Mouse (Mus musculus) liver, embryonic 15.5 days (tissue): ENCODE results near the gene Fanca. TPM values are rescaled to one million over a fixed set of nuclear protein-coding genes. Genes with fewer than 3 reads are reported as not detected.
"Not testable (repeated sequence)": the region's sequence is repeated elsewhere in the genome, so short reads cannot be mapped to it uniquely, and the experiment has no call there.

Experiments
- ATAC-seq: fragments of 200-750 bp; cut with Nextera tagmentation; 2 replicates; pipeline ENCODE4 v1.8.0; 2017; ENCODE audit warnings: moderate number of reproducible peaks, mild to moderate bottlenecking, moderate library complexity; ENCODE audit not compliant: insufficient read depth
- H3K27ac ChIP-seq: fragments of 300-500 bp; sonication (generic); replicated peaks from 2 replicates; pipeline ENCODE4 v1.5.1; 2015; ENCODE audit warnings: mild to moderate bottlenecking, inconsistent platforms
- H3K27me3 ChIP-seq: fragments of 300-500 bp; sonication (generic); 2 replicates; pipeline ENCODE4 v1.6.1; 2015; ENCODE audit warnings: mild to moderate bottlenecking, inconsistent platforms
- H3K36me3 ChIP-seq: fragments of 300-500 bp; sonication (generic); replicated peaks from 2 replicates; pipeline ENCODE4 v1.6.1; 2015; ENCODE audit warnings: moderate library complexity, mild to moderate bottlenecking, inconsistent platforms
- H3K4me1 ChIP-seq: fragments of 300-500 bp; sonication (generic); replicated peaks from 2 replicates; pipeline ENCODE4 v1.6.1; 2015; ENCODE audit warnings: inconsistent platforms
- H3K4me2 ChIP-seq: fragments of 300-500 bp; sonication (generic); 2 replicates; pipeline ENCODE4 v1.6.1; 2015; ENCODE audit warnings: moderate library complexity, mild to moderate bottlenecking, inconsistent platforms
- H3K4me3 ChIP-seq: fragments of 300-500 bp; sonication (generic); replicated peaks from 2 replicates; pipeline ENCODE4 v1.5.1; 2015; ENCODE audit warnings: mild to moderate bottlenecking, inconsistent platforms
- H3K9ac ChIP-seq: fragments of 300-500 bp; sonication (generic); 2 replicates; pipeline ENCODE4 v1.6.1; 2015; ENCODE audit warnings: moderate library complexity, mild to moderate bottlenecking, inconsistent platforms
- H3K9me3 ChIP-seq: fragments of 300-500 bp; sonication (generic); replicated peaks from 2 replicates; pipeline ENCODE4 v1.6.1; 2016; ENCODE audit warnings: inconsistent platforms
- WGBS: fragments of 180-500 bp; shearing (Covaris S2); methylation state at CpG from one replicate; pipeline ENCODE4 v1.1.7; 2015; ENCODE audit warnings: mixed read lengths; ENCODE audit not compliant: insufficient replicate concordance; 5-methylcytosine and 5-hydroxymethylcytosine counted together
- polyA plus RNA-seq: library from polyadenylated mRNA; unstranded; fragments of >200 nt; fragmentation: Nextera tagmentation; extraction: Ambion mirVana; gene quantifications from 2 replicates; pipeline ENCODE4 v1.2.1, GENCODE M21; 2015

Gene Fanca
- polyA plus RNA-seq, 1 experiment from 2014 or later, result 16.7 TPM

DNA sequence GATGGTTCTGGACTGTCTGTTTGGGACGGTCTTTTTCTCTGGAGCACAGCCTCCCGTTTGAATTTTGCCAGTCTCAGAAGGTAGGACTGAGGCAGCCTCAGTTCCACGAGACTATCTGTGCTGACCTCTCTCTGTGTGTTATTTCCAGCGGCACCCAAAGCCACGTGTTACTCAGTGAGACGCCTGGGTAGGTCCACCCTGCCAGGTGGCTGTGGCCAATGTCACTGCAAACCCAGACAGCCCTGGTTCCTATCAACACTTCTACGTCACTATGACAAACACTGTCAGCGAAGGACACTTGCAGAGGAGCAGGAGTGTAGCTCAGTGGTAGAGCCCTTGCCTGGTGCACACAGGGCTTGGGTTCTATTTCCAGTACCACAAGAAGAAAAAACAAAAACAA is 26.7 kb downstream of the Fanca start:
- no peak for ATAC-seq
- no peak overlapping the region for H3K4me3 ChIP-seq
- WGBS, result 79% methylated on average over 8 of the region's 8 CpGs
- H3K27me3 ChIP-seq, result no peaks in the 10 kb centered on the region
- no peaks in the 10 kb centered on the region for H3K9me3 ChIP-seq
- no peak overlapping the region for H3K27ac ChIP-seq
- no peak overlapping the region for H3K9ac ChIP-seq
- no peak overlapping the region for H3K4me2 ChIP-seq
- no peaks in the 10 kb centered on the region for H3K4me1 ChIP-seq
- peaks cover 68% of the 10 kb centered on the region for H3K36me3 ChIP-seq

DNA sequence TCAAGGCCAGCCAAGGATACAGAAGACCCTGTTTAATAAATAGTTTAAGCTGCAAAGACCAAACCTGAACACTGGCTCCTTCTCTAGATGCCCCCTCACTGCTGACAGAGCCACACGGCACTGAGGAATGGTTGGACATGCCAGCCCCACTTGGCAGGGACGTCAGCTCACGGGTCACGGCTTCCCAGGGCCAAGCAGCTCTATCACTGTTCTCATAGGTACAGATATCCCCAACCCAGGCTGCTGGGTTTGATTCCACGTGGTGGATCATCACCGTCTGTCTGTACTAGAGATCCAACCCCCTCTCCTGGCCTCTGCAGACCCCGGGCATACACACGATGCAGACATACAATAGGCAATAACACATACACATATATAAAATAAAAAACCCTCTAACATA is 27.7 kb downstream of the Fanca start:
- ATAC-seq, result no peak
- no peak overlapping the region for H3K4me2 ChIP-seq
- 81% methylated on average over 8 of the region's 8 CpGs for WGBS
- H3K27me3 ChIP-seq, result no peaks in the 10 kb centered on the region
- no peak overlapping the region for H3K27ac ChIP-seq
- no peak overlapping the region for H3K4me3 ChIP-seq
- H3K9ac ChIP-seq, result no peak overlapping the region
- H3K36me3 ChIP-seq, result peaks cover 65% of the 10 kb centered on the region
- H3K9me3 ChIP-seq, result no peaks in the 10 kb centered on the region
- H3K4me1 ChIP-seq, result no peaks in the 10 kb centered on the region

DNA sequence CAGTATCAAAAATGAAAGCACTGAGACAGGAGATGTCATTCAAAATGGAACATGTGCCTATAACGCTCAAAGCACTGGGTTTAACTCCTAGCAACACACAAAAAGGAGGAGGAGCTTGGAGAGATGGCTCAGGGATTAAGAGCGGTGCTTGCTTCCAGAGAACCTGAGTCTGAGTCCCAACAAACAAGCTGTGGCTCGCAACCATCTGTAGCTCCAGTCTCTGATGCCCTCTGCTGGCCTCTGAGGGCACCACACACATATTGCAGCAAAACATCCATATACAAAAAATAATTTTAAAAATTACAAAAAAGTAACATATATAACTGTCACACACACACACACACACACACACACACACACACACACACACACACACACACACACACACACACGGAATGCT is 28.2 kb downstream of the Fanca start:
- Histone ChIP-seq H3K4me1 (no peaks in the 10 kb centered on the region), H3K4me3 (no peak overlapping the region), H3K9me3 (no peaks in the 10 kb centered on the region), H3K4me2 (no peak overlapping the region), H3K36me3 (peaks cover 65% of the 10 kb centered on the region), H3K27ac (no peak overlapping the region), H3K27me3 (no peaks in the 10 kb centered on the region), H3K9ac (no peak overlapping the region)
- ATAC-seq, result no peak
- WGBS, result 73% methylated on average over 4 of the region's 4 CpGs

DNA sequence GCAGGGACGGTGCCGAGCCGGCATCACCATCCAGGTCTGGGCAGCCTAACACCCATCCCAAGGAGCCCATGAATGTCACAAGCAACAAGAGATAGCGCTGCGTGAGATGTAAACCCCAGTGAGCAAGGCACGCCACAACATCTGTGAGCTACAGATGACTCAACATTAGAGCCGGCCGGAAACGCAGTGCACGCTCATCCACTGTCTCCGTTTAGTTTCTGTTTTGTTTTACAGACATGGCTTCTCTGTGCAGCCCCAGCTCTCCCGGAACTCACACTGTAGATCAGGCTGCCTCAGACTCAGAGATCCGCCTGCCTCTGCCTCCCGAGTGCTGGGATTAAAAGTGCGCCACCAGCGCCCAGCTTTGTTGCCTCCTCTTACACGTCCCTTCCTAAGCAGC is 31.0 kb downstream of the Fanca start:
- Histone ChIP-seq H3K27ac (no peak overlapping the region), H3K9ac (no peak overlapping the region), H3K4me1 (no peaks in the 10 kb centered on the region; the same call in 1 of the 2 replicates), H3K36me3 (peaks cover 59% of the 10 kb centered on the region), H3K9me3 (no peaks in the 10 kb centered on the region), H3K4me2 (no peak overlapping the region), H3K27me3 (no peaks in the 10 kb centered on the region), H3K4me3 (no peak overlapping the region)
- ATAC-seq, result no peak
- WGBS, result 84% methylated on average over 17 of the region's 17 CpGs

DNA sequence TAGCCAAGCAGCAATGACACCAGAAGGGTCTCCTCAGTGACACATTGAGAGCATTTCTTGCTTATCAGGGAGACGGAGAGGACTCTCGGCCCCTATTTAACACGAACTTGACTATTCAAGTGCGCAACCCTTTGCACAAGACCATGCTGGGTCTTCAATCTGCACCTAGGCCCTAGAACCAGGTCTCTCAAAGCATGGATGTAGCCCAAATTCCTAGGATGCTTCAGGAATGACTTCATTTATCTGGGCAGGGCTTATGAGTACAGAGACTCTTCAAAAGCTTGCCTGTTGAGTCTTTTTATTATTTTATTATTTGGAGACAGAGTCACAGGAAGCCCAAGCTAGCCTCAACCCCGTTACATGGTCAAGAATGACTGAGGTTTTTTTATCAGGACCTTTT is 33.9 kb downstream of the Fanca start:
- no peaks in the 10 kb centered on the region; the same call in 1 of the 2 replicates for H3K4me1 ChIP-seq
- no peak overlapping the region for H3K4me3 ChIP-seq
- peaks cover 58% of the 10 kb centered on the region for H3K36me3 ChIP-seq
- no peaks in the 10 kb centered on the region for H3K9me3 ChIP-seq
- 77% methylated on average over 5 of the region's 5 CpGs for WGBS
- ATAC-seq, result no peak
- no peaks in the 10 kb centered on the region for H3K27me3 ChIP-seq
- no peak overlapping the region for H3K27ac ChIP-seq
- no peak overlapping the region for H3K9ac ChIP-seq
- no peak overlapping the region for H3K4me2 ChIP-seq

DNA sequence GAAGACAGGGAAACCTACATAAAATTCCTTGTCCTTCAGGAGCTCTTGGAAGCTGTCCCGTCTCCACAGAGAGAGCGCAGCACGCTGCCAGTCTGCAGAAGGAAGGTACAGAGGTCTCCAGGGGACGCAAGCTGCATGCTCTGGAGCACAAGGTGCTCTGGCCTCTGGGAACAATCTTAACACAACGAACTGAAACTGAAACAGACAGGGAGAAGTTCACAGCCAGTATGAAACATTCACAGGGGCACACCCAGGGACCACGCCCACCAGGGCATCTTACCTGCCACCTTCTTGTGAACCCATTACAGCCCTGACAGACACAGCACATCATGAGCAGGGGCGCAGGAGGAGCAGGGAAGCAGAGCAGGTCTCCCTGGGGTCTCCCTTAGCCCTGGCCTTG is 34.4 kb downstream of the Fanca start:
- peaks cover 53% of the 10 kb centered on the region for H3K36me3 ChIP-seq
- H3K9me3 ChIP-seq, result no peaks in the 10 kb centered on the region
- ATAC-seq, result no peak
- H3K4me3 ChIP-seq, result no peak overlapping the region
- no peaks in the 10 kb centered on the region for H3K27me3 ChIP-seq
- no peaks in the 10 kb centered on the region; the same call in 1 of the 2 replicates for H3K4me1 ChIP-seq
- WGBS, result 79% methylated on average over 7 of the region's 7 CpGs
- no peak overlapping the region for H3K27ac ChIP-seq
- peak overlapping the region; percentile 2; the same call in 1 of the 2 replicates for H3K4me2 ChIP-seq
- no peak overlapping the region for H3K9ac ChIP-seq

DNA sequence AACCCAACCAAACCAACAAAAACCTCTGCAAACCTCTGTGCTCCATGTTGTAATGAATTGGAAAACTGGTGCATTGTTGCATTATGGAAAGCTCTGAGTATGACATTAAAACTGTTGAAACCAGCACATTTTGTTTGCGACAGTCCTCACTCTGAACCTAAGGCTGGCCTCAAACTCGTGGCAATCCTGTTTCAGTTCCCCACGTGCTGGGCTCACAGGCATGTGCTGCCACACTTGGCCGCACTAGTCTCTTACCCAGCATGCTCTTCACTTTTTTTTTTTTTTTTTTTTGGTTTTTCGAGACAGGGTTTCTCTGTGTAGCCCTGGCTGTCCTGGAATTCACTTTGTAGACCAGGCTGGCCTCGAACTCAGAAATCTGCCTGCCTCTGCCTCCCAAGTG is 35.4 kb downstream of the Fanca start:
- H3K4me3 ChIP-seq, H3K9me3 ChIP-seq, H3K9ac ChIP-seq, H3K4me1 ChIP-seq, H3K27ac ChIP-seq, H3K27me3 ChIP-seq, ATAC-seq: not testable (repeated sequence)
- H3K4me2 ChIP-seq, result 0 out of 2 replicates have a peak overlapping the region, but pooled peaks have one; percentile 11
- peaks cover 50% of the 10 kb centered on the region for H3K36me3 ChIP-seq
- 78% methylated on average over 5 of the region's 6 CpGs for WGBS

DNA sequence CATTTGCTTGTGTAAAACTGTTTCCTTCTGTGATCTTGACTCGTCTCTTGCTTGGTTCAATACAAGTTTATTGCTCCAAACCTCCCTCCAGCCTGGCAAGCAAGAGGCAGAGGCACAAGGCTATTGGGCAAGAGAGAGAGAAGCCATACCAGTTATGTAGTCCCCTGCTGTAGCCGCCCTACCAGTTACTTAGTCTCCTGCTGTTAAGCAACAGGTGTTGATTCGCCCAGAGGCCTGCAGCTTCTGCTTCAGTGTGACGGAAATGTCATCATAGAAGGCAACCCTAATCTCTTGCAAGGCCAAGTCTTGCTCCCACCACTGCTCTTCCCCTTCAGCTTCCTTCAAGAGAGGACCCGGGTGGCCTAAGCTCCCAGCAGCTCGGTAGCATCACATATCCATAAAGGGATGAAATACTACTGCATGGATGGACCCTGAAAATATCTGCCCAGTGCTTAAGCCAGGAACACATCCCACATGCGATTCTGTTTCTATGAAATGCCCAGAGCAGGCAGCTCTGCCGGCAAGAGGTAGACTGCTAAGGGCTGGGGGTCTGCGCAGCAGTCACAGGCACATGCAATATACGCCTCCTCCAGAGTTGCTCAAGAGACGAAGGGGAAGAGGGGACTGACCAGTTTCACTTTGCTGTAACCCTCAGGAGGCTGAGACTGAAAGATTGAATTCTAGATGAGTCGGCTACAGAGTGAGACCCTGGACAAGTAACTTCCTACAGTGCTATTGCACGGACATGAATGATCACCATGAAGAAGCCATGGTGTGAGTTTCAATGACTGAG is 37.9 kb downstream of the Fanca start:
- H3K36me3 ChIP-seq, result peaks cover 47% of the 10 kb centered on the region
- peak; percentile 47; the same call in 1 of the 2 replicates for ATAC-seq
- no peaks in the 10 kb centered on the region for H3K27me3 ChIP-seq
- 69% methylated on average over 13 of the region's 13 CpGs for WGBS
- no peaks in the 10 kb centered on the region for H3K9me3 ChIP-seq
- H3K4me1 ChIP-seq, result no peaks in the 10 kb centered on the region; the same call in 1 of the 2 replicates
- H3K4me2 ChIP-seq, result 0 out of 2 replicates have a peak overlapping the region, but pooled peaks have one; percentile 15
- peak overlapping the region; percentile 29 for H3K27ac ChIP-seq
- no peak overlapping the region for H3K9ac ChIP-seq
- H3K4me3 ChIP-seq, result peak overlapping the region; percentile 23

DNA sequence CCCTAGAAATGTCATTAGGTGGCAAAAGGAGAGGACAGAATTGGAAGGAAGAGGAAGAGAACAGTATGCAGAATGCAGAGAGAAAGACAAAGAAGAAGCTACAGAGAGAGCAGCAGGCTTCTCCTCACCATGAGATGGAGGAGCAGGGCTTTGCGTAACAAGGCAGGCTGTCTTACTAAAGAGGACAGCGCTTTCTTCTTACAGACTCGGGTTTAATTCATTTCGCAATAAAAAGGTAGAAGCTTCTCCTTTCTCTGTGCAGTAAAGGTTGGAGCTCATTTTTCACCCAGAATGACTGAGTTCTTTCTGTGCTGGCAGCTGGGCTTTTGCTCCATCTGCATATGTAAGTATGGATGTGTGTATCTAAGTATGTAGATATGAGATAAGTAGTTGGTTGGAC is 38.5 kb downstream of the Fanca start:
- Histone ChIP-seq H3K4me1 (no peaks in the 10 kb centered on the region; the same call in 1 of the 2 replicates), H3K9me3 (no peaks in the 10 kb centered on the region), H3K36me3 (peaks cover 43% of the 10 kb centered on the region), H3K9ac (no peak overlapping the region), H3K27me3 (no peaks in the 10 kb centered on the region), H3K4me2 (no peak overlapping the region), H3K27ac (no peak overlapping the region), H3K4me3 (no peak overlapping the region)
- WGBS, result 81% methylated on average over 4 of the region's 4 CpGs
- no peak for ATAC-seq

DNA sequence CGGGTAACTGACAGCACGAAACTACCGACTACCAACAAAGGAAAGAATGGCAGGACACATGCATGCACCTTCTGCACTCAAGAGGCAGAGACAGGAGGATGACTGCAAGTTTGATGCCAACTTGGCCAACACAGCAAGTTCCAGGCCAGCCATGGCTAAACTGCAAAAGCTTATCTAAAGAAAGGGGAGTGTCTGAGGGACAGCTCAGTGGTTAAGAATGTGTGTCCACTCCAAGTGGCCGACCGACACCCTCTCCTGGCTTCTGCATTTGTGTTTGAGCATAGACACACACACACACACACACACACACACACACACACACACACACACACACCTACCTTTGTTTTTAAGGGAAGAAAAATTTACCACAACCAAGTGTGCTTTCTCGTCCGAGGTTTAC is 39.9 kb downstream of the Fanca start:
- Histone ChIP-seq H3K27me3 (no peaks in the 10 kb centered on the region), H3K27ac (no peak overlapping the region), H3K9me3 (no peaks in the 10 kb centered on the region), H3K9ac (no peak overlapping the region), H3K36me3 (peaks cover 48% of the 10 kb centered on the region), H3K4me1 (no peaks in the 10 kb centered on the region), H3K4me3 (no peak overlapping the region), H3K4me2 (no peak overlapping the region)
- 80% methylated on average over 7 of the region's 7 CpGs for WGBS
- no peak for ATAC-seq

DNA sequence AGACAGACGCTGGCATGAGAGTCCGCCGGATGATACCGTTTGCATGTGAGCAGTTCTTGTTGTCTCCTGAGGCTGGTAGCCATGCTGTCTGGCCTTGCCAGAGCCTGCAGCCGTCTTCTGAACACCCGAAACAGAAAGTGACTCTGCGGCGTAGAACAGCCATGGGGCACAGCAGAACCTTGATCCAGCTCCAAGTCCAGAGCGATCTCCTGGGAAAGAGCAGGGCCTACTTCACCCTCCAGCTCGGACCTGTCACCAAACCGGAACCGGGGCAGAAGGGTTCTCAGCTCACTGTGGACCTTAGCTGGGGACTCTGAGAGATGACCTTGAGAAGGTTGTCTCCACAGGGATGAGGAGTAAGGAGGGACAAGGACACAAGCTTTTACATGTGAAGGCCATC is 43.3 kb downstream of the Fanca start:
- Histone ChIP-seq H3K9ac (no peak overlapping the region), H3K36me3 (peaks cover 46% of the 10 kb centered on the region)
- ATAC-seq, result no peak

DNA sequence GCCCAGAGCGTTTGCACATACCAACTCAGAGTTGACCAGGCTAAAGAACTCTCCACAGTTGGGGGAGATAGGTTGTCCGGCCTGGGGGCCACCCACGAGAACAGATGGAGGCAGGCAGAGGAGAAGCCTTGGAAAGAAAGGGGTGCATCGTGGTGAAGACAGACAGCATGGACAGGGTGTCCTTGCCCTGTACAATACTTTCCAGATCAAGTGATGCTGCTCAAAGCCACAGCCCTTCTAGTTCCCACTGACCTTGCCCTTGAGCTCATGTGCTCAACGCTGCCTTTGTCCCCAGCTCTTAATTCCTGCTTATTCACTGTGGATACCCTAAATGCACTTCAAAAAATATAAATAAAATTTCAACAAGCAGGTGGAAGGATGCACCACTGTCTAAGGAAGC is 43.9 kb downstream of the Fanca start:
- H3K9me3 ChIP-seq, result no peaks in the 10 kb centered on the region
- no peak overlapping the region for H3K27ac ChIP-seq
- peaks cover 52% of the 10 kb centered on the region for H3K36me3 ChIP-seq
- no peaks in the 10 kb centered on the region for H3K4me1 ChIP-seq
- H3K4me2 ChIP-seq, result no peak overlapping the region
- no peak overlapping the region for H3K4me3 ChIP-seq
- H3K27me3 ChIP-seq, result no peaks in the 10 kb centered on the region
- no peak overlapping the region for H3K9ac ChIP-seq
- no peak for ATAC-seq
- 68% methylated on average over 5 of the region's 5 CpGs for WGBS

More for the DNA sequence above, 43.3 kb downstream of the Fanca start:
- H3K27me3 ChIP-seq, result no peaks in the 10 kb centered on the region
- WGBS, result 85% methylated on average over 12 of the region's 12 CpGs
- no peak overlapping the region for H3K27ac ChIP-seq
- no peak overlapping the region for H3K4me3 ChIP-seq
- H3K4me2 ChIP-seq, result no peak overlapping the region
- no peaks in the 10 kb centered on the region for H3K9me3 ChIP-seq
- H3K4me1 ChIP-seq, result no peaks in the 10 kb centered on the region
